Mouse (Mus musculus) granulocyte monocyte progenitor cell, adult 5-6 weeks (primary cell): ENCODE data around the gene Ica1l. TPM values are rescaled to one million over a fixed set of nuclear protein-coding genes. Genes with fewer than 3 reads are reported as not detected.

Experiments
- ATAC-seq: replicated peaks from 2 replicates; pipeline ENCODE4 v1.8.0; 2016; ENCODE audit warnings: mild to moderate bottlenecking, moderate TSS enrichment, inconsistent platforms; ENCODE audit not compliant: poor library complexity, severe bottlenecking
- total RNA-seq, 2 experiments: library from RNA; stranded (forward) in 1 of 2; stranded (reverse) in 1 of 2; fragments of 200-712, 200-1000 nt in 1 of 2; fragments of >200 nt in 1 of 2; fragmentation: Nextera tagmentation in 1 of 2; gene quantifications; 2 replicates each; pipeline ENCODE4 v1.2.3; 2014 to 2017

Ica1l gene
- total RNA-seq, 2 experiments from 2014 or later, result 0.10 TPM; not detected in 1

- ATAC-seq, result no peak
These were observed 75.7 kb downstream of the Ica1l start for GRCm38 (mm10) chr1:59967291-59967690.

- no peak for ATAC-seq
These were observed 76.7 kb downstream of the Ica1l start for GRCm38 (mm10) chr1:59966171-59966785.

- no peak for ATAC-seq
These were observed 83.0 kb downstream of the Ica1l start for GRCm38 (mm10) chr1:59959941-59960340.

GRCm38 (mm10) chr1:59957206-59957605, 85.8 kb downstream of the Ica1l start:
- ATAC-seq, result no peak

GRCm38 (mm10) chr1:59947509-59947908, 95.5 kb downstream of the Ica1l start:
- ATAC-seq, result no peak

GRCm38 (mm10) chr1:59945969-59946368, 97.0 kb downstream of the Ica1l start:
- no peak for ATAC-seq

GRCm38 (mm10) chr1:59943825-59944224, 99.2 kb downstream of the Ica1l start:
- no peak for ATAC-seq

- no peak for ATAC-seq
These were observed 100.8 kb downstream of the Ica1l start for GRCm38 (mm10) chr1:59942057-59942790.

GRCm38 (mm10) chr1:59941063-59941462, 101.9 kb downstream of the Ica1l start:
- no peak for ATAC-seq

GRCm38 (mm10) chr1:59932991-59933390, 110.0 kb downstream of the Ica1l start:
- no peak for ATAC-seq

Other genes starting within 250 kb of the Ica1l start
- gene Fam117b, start 130.2 kb downstream of the Ica1l start, total RNA-seq (2014; fragmentation: Nextera tagmentation), result 19.9 and 21.0 TPM in 2 replicates
- gene Fam117b, start 130.2 kb downstream of the Ica1l start, total RNA-seq (2017), result 25.5 and 25.6 TPM in 2 replicates
- gene Carf, start 55.1 kb upstream of the Ica1l start, total RNA-seq (2014; fragmentation: Nextera tagmentation), result 10.8 and 14.1 TPM in 2 replicates
- 5.3 and 13.6 TPM in 2 replicates for gene Carf, start 55.1 kb upstream of the Ica1l start, total RNA-seq (2017)
- 66.8 and 67.0 TPM in 2 replicates for gene Wdr12, start 55.5 kb upstream of the Ica1l start, total RNA-seq (2014; fragmentation: Nextera tagmentation)
- gene Wdr12, start 55.5 kb upstream of the Ica1l start, total RNA-seq (2017), result 95.6 and 116 TPM in 2 replicates
- 9.5 and 12.0 TPM in 2 replicates for gene Nbeal1, start 137.4 kb upstream of the Ica1l start, total RNA-seq (2014; fragmentation: Nextera tagmentation)
- 9.7 and 12.7 TPM in 2 replicates for gene Nbeal1, start 137.4 kb upstream of the Ica1l start, total RNA-seq (2017)